Mouse (Mus musculus) lung, adult 2 months (tissue): ENCODE results near the gene Gm21976. TPM values are rescaled to one million over a fixed set of nuclear protein-coding genes. Genes with fewer than 3 reads are reported as not detected.

Experiments used
- DNase-seq: peaks from one replicate; pipeline ENCODE4 v3.0.0; 2022
- H3K4me1 ChIP-seq: fragments of 200-500 bp; 2 replicates; pipeline ENCODE4 v1.6.1; 2011; ENCODE audit warnings: low read length; ENCODE audit not compliant: control insufficient read depth, insufficient read depth
- H3K4me3 ChIP-seq: fragments of 200-500 bp; replicated peaks from 2 replicates; pipeline ENCODE3; 2011; ENCODE audit warnings: low read depth, mild to moderate bottlenecking, control low read depth, low read length; ENCODE audit errors: extremely low read depth
- CTCF ChIP-seq: fragments of 200-500 bp; IDR thresholded peaks from 2 replicates; pipeline ENCODE4 v1.5.1; 2011; ENCODE audit warnings: mild to moderate bottlenecking, low read length, control low read depth; ENCODE audit not compliant: insufficient read depth
- POLR2A ChIP-seq: fragments of 200-500 bp; IDR thresholded peaks from 2 replicates; pipeline ENCODE4 v1.6.1; 2011; ENCODE audit warnings: low read depth, mild to moderate bottlenecking, control low read depth, low read length, borderline replicate concordance; ENCODE audit errors: extremely low read depth
- WGBS: fragments of 180-500 bp; shearing (Covaris S2); methylation state at CpG from one replicate; pipeline ENCODE4 v1.1.7; 2018; 5-methylcytosine and 5-hydroxymethylcytosine counted together
- polyA plus RNA-seq: library from polyadenylated mRNA; depleted of rRNA; stranded (reverse); fragments of >200 nt; gene quantifications from 2 replicates; pipeline ENCODE4 v1.2.3, GENCODE M21; 2012; rRNA removed

Gm21976 gene
- 0.28 TPM in 1 of 2 replicates, not detected in the other for polyA plus RNA-seq

DNA sequence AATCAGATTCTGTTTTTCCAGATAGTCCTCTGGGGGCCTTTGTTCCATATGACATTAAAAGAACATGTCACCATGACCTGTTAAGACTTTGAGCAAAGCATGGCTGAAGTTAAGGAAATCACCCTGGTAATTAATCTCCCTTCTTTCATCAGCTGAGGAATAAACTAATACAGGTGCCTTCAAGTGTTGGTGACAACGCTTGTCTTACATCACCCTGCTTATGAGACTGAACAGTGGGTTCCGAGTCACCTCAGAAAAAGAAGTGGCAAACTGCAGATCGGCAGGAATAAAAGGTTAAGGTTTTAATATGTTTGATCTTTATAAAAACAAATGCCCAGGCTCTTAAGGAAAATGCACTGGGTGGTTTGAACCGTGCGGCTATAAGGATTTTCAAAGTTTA lies at the start of gene Gm21976:
TSS of gene Gm21976 (plus strand) at position 202 of the 400 bp plus-strand sequence.
- no peak within 1 kb of the TSS for H3K4me3 ChIP-seq
- whole genome bisulfite sequencing, result 75% methylated on average over 5 of the region's 5 CpGs
- TF ChIP-seq CTCF, result no peak
- no peak for TF ChIP-seq POLR2A
- H3K4me1 ChIP-seq, result no peaks in the 10 kb centered on the region
- DNase-seq, result no peak

DNA sequence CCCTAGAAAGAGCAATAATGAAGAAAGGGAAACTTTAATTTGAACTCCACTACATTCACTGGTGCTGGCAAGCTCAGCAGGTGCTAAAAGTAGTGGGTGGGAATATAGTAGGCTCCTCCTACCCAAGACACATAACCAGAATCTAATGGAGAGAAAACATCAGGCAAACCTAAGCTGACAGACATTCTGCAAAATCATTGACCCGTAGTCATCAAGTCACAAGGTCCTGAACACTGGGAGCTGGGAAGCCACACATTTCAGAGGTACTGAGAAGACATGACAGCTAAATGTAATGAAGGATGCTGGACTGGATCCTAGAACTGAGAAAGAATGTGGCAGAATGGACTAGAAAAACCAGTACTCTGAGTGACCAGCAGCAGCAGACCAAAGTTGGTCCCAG lies 49.2 kb upstream of the Gm21976 start:
- WGBS, result 90% methylated on average over 1 of the region's 1 CpGs
- no peak for TF ChIP-seq CTCF
- TF ChIP-seq POLR2A, result no peak

DNA sequence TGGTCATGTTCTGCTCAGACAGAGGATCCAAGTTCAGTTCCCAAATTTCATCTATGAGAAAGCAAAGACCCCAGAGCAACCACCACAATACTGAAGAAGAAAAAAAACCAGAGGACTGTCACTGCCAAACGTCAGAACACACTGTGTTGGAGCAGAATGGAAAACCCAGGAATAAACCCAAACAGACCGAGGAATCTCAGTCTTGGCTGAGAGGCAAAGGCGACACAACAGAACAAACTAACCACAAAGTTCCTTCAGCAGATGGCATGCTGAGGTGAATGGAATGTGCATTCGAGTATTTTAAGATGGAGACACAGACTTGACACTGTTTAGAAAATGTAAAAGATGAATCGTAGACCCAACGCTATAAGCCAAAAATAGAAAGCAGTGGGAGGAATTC lies 44.2 kb upstream of the Gm21976 start:
- Histone ChIP-seq H3K4me1 (no peaks in the 10 kb centered on the region), H3K4me3 (no peak overlapping the region)
- 52% methylated on average over 6 of the region's 6 CpGs for WGBS
- TF ChIP-seq CTCF, result no peak
- no peak for TF ChIP-seq POLR2A
- DNase-seq, result no peak

More for the DNA sequence above, 49.2 kb upstream of the Gm21976 start:
- DNase-seq, result no peak
- H3K4me1 ChIP-seq, result no peaks in the 10 kb centered on the region
- H3K4me3 ChIP-seq, result no peak overlapping the region

- 17% methylated on average over 12 of the region's 12 CpGs for WGBS
Measured at GRCm38 (mm10) chr13:98239978-98240641, 39.6 kb upstream of the Gm21976 start.

DNA sequence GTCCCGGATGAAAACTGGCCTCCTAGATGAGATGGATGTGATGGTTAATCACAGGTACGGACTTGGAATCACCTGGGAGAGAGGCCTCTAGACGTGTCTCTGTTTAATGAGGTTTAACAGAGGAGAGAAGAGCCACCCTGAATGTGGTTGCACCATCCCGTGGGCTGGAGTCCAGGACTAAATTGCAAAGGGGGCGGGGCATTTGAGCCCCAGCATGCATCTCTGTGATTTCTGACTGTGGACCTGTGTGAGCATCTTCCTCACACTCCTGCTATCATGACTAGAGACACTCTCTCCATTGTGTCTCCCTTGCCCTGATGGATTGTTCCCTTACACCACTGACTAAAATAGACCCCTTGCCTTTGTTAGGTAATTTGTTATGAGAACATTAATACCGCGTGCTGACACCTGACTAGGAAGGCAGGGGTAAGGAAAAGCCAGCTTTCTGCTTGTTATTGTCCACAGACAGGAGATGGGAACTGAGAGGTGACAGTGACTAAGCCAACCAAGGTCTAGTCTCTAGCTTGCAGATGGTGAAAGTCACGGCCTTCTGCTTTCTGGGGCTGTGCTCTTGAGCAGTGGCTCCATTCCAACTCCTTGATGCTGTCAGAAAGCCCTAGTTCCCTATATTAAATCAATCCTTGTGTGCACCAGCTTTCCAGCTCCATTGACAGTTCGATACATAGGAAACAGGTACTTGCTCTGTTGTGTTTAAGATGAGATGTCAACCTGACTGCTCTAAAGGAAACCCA lies 38.0 kb upstream of the Gm21976 start:
- 59% methylated on average over 9 of the region's 9 CpGs for WGBS
- TF ChIP-seq CTCF, result no peak
- no peak for TF ChIP-seq POLR2A
- no peak for DNase-seq
- no peak overlapping the region for H3K4me3 ChIP-seq
- no peaks in the 10 kb centered on the region for H3K4me1 ChIP-seq

More at GRCm38 (mm10) chr13:98239978-98240641, 39.6 kb upstream of the Gm21976 start:
- DNase-seq, result peak; percentile 59
- H3K4me3 ChIP-seq, result no peak overlapping the region
- H3K4me1 ChIP-seq, result no peaks in the 10 kb centered on the region
- no peak for TF ChIP-seq POLR2A
- peak; percentile 74 for TF ChIP-seq CTCF

GRCm38 (mm10) chr13:98244571-98245350 lies 34.9 kb upstream of the Gm21976 start:
- no peak overlapping the region for H3K4me3 ChIP-seq
- WGBS, result 37% methylated on average over 5 of the region's 5 CpGs
- no peak for TF ChIP-seq POLR2A
- TF ChIP-seq CTCF, result no peak
- H3K4me1 ChIP-seq, result no peaks in the 10 kb centered on the region
- no peak for DNase-seq

- TF ChIP-seq POLR2A (no peak), CTCF (no peak)
- Histone ChIP-seq H3K4me1 (no peaks in the 10 kb centered on the region), H3K4me3 (no peak overlapping the region)
- WGBS, result 70% methylated on average over 7 of the region's 7 CpGs
- no peak for DNase-seq
Measured at GRCm38 (mm10) chr13:98245386-98245785, 34.3 kb upstream of the Gm21976 start.

- no peak overlapping the region for H3K4me3 ChIP-seq
- TF ChIP-seq CTCF (no peak), POLR2A (no peak)
- 88% methylated on average over 10 of the region's 10 CpGs for WGBS
Measured at GRCm38 (mm10) chr13:98249594-98249993, 30.1 kb upstream of the Gm21976 start.

GRCm38 (mm10) chr13:98254921-98255320 lies 24.8 kb upstream of the Gm21976 start:
- 76% methylated on average over 9 of the region's 9 CpGs for WGBS
- TF ChIP-seq POLR2A (no peak), CTCF (no peak)
- no peak overlapping the region for H3K4me3 ChIP-seq
- no peaks in the 10 kb centered on the region for H3K4me1 ChIP-seq
- DNase-seq, result no peak

More at GRCm38 (mm10) chr13:98249594-98249993, 30.1 kb upstream of the Gm21976 start:
- H3K4me1 ChIP-seq, result no peaks in the 10 kb centered on the region
- DNase-seq, result no peak
